Mouse (Mus musculus): ENCODE results near the gene Yipf3.

Yipf3 gene

DNA sequence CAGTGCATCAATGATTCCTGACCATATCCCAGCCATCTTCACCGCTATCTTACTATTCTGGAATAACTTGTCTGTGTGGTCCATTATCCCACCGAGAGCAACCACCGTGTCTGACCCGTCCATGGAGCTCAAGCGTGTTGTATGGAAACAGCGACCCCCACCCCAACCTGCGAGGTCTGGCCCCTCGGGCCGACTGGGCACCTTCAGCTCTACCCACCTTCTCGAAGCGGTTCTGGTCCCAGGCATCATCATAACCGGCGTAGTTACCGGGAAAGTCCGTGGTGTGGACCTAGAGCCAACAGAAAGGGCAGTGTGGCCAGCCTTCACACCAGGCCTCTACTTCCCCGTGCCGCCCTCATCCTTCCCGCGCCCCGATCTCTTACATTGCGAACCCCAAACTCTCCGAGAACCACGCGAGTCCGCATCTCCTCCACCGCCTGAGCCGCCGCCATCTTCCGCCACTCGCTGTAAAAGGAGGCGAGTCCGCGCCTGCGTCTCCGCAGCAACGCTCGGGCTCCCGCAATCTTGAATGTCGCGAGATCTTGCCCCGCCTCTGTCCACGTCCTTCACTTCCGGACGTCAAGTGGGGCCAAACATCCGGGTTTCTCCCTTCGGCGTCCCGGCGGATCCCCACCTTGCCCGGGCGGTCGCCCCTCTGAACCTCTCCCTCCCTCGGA, at the start of gene Yipf3, which contains the start of gene Polr1c:
Yipf3 (plus strand) TSS at position 569 of the 677 bp plus-strand sequence.
Polr1c (minus strand) TSS at position 543 of the 677 bp plus-strand sequence.
- DNase-seq (ENCODE audit: low read depth): peak; percentile 90

- DNase-seq (ENCODE audit: low read depth): no peak
Measured at GRCm38 (mm10) chr17:46201151-46201550, 46.7 kb upstream of the Yipf3 start.

GRCm38 (mm10) chr17:46202421-46203071, 45.3 kb upstream of the Yipf3 start, which contains the start of the genes Polh and Xpo5:
Polh (minus strand) TSS chr17:46202645.
Xpo5 (plus strand) TSS chr17:46202782.
- DNase-seq (ENCODE audit: low read depth): peak; percentile 84

DNA sequence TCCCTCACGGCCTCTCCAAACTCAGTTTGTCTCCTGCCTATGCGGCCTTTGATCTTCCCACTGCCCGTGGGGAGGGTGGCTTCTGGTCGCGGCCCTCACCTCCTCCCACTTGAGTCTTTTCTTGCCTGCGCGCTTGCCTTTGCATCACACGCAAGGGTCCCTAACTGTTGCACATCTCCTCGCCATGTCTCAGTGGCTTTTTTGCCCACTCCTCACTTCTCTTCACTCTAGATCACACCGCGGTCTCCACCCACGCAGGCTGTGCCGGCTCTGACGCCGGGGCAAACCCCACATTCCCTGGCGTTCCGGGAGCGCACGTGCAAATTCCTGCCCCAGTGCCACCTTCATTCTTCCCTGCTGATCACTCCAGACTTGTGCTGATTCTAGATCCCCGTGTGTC, 44.8 kb upstream of the Yipf3 start:
- no peak for DNase-seq (ENCODE audit: low read depth)

DNA sequence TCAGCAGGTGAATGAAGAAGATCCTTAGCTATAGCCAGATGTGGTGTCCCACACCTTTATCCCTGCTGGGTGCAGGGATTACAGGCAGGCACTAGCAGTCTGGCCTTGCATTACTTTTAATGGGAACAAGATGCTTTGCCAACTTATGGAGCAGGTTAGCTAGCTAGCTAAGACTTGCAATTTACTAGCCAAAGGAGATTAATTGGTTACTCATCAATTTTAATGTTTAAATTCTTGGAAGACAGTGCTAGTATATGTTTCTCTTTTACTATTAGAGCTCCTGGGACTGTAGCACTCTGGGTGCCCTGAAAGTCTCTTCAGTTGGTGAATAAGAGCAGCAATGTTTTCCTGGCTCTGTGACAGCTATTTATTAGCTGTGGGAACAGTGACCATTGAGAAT, 41.2 kb upstream of the Yipf3 start:
- DNase-seq (ENCODE audit: low read depth): no peak

- DNase-seq (ENCODE audit: low read depth): no peak
Measured at GRCm38 (mm10) chr17:46210550-46210949, 37.3 kb upstream of the Yipf3 start.

GRCm38 (mm10) chr17:46221601-46222000, 26.3 kb upstream of the Yipf3 start:
- DNase-seq (ENCODE audit: low read depth): no peak

- no peak for DNase-seq (ENCODE audit: low read depth)
Measured at GRCm38 (mm10) chr17:46227576-46227975, 20.3 kb upstream of the Yipf3 start.

DNA sequence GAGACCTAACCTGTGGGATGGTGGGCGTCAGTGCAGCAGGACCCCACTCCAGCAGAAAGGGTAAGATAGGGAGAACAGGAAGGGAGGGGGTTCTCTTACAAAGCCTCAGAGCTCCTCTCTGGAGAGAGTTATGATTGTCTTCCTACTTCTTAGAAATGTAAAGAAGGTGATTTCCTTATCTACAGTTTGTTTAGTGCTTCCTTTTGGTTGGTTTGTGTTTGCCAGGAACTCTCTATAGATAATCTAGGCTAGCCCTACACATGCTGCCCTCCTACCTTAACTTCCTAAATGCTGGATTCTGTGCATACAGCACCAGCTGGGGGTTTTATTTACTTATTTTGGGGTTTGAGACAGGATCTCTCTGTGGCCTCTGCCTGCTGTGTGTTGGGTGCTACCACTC, 11.8 kb upstream of the Yipf3 start:
- DNase-seq (ENCODE audit: low read depth): no peak

- no peak for DNase-seq (ENCODE audit: low read depth)
Measured at GRCm38 (mm10) chr17:46237079-46237478, 10.8 kb upstream of the Yipf3 start.

- DNase-seq (ENCODE audit: low read depth): no peak
Measured at GRCm38 (mm10) chr17:46237480-46237879, 10.4 kb upstream of the Yipf3 start.

DNA sequence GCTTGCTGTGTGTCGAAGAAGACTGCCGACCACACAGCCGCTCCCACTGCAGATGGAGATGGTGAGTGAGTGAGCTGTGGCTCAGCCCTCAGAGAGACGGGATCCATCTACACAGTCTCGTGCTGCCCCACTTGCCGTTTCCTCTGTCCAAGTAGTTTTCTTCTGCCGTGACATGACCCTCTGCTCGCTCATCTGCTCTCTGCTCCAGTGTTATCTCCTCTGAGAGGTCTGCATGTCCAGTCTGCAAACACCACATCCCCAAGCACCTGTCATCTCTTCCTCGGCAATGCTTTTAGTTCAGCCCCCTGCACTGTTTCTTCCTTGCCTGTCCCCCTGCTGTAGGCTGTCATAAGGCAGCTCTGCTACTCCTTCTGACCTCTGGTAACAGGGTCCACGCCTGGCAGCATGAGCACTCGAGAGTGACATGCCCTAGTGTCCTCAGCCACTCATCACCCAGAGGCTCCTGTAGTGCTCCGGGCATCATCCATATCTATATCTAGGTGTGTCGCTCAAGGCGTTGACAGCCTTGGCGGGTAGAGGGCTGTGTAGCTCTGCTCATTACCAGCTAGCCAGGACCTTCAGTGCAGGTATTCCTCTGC, 8.3 kb upstream of the Yipf3 start:
- no peak for DNase-seq (ENCODE audit: low read depth)

GRCm38 (mm10) chr17:46241471-46241870, 6.4 kb upstream of the Yipf3 start:
- DNase-seq (ENCODE audit: low read depth): no peak

GRCm38 (mm10) chr17:46242274-46242673, 5.6 kb upstream of the Yipf3 start:
- DNase-seq (ENCODE audit: low read depth): no peak

DNA sequence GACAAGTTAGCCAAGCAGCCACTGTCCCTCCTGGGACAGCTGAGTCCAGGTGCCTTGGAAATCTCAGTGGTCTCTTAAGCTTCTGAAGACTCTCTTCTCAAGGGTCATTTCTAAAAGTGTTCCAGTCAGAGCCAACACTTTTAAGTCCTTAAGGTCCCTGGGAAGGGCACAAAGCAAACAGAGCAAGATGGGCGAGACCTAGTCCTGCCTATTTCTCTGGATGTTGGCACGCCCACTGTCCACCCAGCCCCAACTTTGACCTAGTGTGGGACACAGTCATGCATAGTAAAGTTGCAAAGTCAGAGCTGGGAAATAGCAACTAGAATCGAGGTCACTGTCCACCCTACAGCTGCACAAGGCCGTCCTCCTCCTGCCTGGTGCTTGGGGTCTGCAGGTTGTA, 4.9 kb upstream of the Yipf3 start:
- no peak for DNase-seq (ENCODE audit: low read depth)

GRCm38 (mm10) chr17:46243624-46244023, 4.3 kb upstream of the Yipf3 start:
- DNase-seq (ENCODE audit: low read depth): no peak

GRCm38 (mm10) chr17:46244579-46244978, 3.3 kb upstream of the Yipf3 start:
- no peak for DNase-seq (ENCODE audit: low read depth)

GRCm38 (mm10) chr17:46248189-46248522, 276 bp downstream of the Yipf3 start:
- no peak for DNase-seq (ENCODE audit: low read depth)

- no peak for DNase-seq (ENCODE audit: low read depth)
Measured at GRCm38 (mm10) chr17:46251174-46251573, 3.3 kb downstream of the Yipf3 start.

DNA sequence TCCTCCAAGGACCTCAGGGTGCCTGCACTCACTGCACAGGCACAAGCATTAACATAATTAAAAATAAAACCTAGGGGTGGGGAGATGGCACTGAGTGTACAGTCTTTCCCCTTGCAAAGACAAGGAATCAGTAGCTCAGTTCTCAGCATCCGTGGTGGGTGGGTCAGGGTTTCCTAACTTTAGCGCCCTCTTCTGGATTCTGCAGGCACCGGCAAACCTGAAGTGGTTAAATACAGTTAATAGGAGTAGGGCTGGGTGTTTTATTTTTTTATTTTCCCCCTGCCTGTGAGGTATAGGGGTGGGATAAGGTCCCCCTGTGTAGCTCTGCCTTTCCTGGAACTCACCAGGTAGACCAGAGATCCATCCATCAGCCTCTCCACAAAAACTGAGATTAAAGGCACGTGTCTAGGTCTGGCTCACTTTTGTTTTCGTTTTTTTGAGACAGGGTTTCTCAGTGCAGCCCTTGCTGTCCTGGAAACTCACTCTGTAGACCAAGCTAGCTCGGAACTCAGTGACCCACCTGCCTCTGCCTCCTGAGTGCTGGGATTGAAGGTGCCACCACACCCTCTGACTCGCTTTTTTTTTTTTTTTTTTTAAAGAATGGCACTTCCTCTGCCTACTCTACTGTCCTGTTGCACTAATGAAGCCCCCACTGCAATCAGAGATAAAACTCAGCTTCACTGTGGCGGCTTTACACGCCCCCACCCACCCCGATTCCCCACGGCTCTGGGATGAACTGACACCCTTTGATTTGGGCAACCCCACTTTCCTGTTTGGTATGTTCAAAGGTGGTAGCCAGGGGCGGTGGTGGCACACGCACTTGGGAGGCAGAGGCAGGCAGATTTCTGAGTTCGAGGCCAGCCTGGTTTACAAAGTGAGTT, 4.9 kb downstream of the Yipf3 start:
- peak; percentile 52 for DNase-seq (ENCODE audit: low read depth)

DNA sequence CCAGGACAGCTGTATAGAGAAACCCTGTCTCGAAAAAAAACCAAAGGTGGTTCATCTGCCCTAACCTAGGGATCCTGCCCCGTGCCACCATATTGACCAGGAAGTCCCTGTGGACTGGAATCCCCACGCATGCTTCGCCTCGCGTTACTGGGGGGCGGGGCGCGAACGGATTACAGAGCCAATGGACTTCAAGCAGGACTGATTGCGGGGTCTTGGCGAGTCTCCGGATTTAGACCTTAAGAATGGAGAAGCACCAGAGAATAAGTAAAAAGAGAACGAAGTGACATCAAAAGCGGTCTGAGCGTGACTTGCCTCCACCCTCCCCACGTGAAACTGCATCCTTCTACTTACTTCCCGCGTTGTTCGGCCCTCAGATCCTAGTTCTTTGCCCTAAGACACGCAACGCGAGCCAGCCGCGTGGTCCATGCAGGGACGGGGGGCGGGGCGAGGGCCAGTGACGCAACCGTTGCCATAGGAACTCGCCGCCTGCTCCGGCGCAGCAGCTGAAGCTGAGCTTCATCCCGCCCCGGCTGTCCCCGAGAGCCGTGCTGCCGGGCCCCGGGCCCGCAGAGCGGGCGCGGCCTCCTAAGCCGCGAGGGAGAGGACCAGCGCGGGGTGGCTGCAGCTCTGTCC, 5.7 kb downstream of the Yipf3 start, which contains the start of gene Lrrc73:
Lrrc73 (plus strand) TSS at position 80 of the 633 bp plus-strand sequence.
- DNase-seq (ENCODE audit: low read depth): peak; percentile 67

- no peak for DNase-seq (ENCODE audit: low read depth)
Measured at GRCm38 (mm10) chr17:46254106-46254505, 6.2 kb downstream of the Yipf3 start.

Measured in c-Kit-positive CD71-negative TER-119-negative erythroid progenitor cells, embryonic 14.5 days (primary cell).